Mouse (Mus musculus) spleen, adult 2 months (tissue): ENCODE measurements around the gene Iqcd.

Experiments
- CTCF ChIP-seq: fragments of 200-500 bp; IDR thresholded peaks from 2 replicates; pipeline ENCODE4 v1.5.1; 2011; ENCODE audit warnings: mild to moderate bottlenecking, inconsistent platforms; ENCODE audit not compliant: insufficient read depth, insufficient read length, insufficient replicate concordance; ENCODE audit errors: extremely low read depth
- POLR2A ChIP-seq: fragments of 200-500 bp; IDR thresholded peaks from 2 replicates; pipeline ENCODE4 v1.6.1; 2011; ENCODE audit warnings: low read depth, low read length, inconsistent platforms

DNA sequence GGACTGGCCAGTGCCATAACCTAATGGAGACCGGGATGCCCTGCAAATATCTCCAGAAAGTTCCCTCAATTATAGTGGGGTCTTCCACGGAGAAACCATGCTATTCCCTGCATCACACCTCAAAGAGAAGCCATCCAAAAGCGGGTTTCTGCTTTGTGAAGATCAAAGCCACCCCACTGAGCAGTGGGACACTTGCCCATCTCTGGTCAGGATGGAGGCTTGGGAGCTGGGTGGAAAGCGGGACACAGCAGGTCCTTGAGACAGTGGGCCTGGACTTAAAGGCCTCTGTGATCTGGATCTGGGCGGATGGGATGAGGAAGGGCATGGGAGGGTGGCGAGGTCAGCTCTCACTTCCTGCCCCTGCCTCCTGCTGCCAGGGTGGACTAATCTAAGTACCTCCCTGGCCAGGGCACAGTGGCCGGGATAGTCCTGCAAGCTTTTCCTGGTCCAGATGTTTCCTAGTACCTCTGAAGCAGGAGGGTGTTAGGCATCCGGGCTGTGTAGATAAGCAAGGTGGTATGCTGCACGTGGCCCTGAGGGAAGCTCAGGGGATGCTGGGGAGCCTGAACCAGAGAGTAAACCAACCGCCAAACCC, 14.2 kb upstream of the Iqcd start:
- TF ChIP-seq POLR2A: no peak
- no peak for TF ChIP-seq CTCF
